Mouse (Mus musculus) bone marrow macrophage, adult 2 months (primary cell): ENCODE data around the gene P2rx4.
A peak's percentile ranks its signal among the peaks of the same experiment; 100 is the strongest.

Source experiments
- CTCF ChIP-seq: IDR thresholded peaks from 2 replicates; pipeline ENCODE4 v1.5.1; 2012; ENCODE audit warnings: low read depth, mild to moderate bottlenecking, low read length, moderate library complexity
- POLR2A ChIP-seq: IDR thresholded peaks from 2 replicates; pipeline ENCODE4 v1.6.1; 2012; ENCODE audit warnings: mild to moderate bottlenecking, low read depth, low read length, borderline replicate concordance

GRCm38 (mm10) chr5:122726068-122726467 is 18.7 kb downstream of the P2rx4 start:
- TF ChIP-seq POLR2A = no peak
- peak; percentile 39; the same call in 1 of the 2 replicates for TF ChIP-seq CTCF
